Mouse (Mus musculus) limb, embryonic 11.5 days (tissue): ENCODE results near the gene Krtap26-1. TPM values are rescaled to one million over a fixed set of nuclear protein-coding genes. Genes with fewer than 3 reads are reported as not detected.

Experiments
- ATAC-seq: fragments of 200-750 bp; cut with Nextera tagmentation; 2 replicates; pipeline ENCODE4 v1.8.0; 2017; ENCODE audit warnings: low read depth; ENCODE audit not compliant: insufficient number of reproducible peaks, low FRiP score, low TSS enrichment
- DNase-seq: peaks from one replicate; pipeline ENCODE4 v3.0.0-alpha.2; 2015; ENCODE audit warnings: low spot score
- H3K27ac ChIP-seq: fragments of 300-500 bp; sonication (generic); replicated peaks from 2 replicates; pipeline ENCODE4 v1.5.1; 2014; ENCODE audit warnings: low read depth, mild to moderate bottlenecking, low read length
- H3K27me3 ChIP-seq: fragments of 300-500 bp; sonication (generic); 2 replicates; pipeline ENCODE4 v1.6.1; 2014; ENCODE audit warnings: mild to moderate bottlenecking, low read length, mixed read lengths; ENCODE audit not compliant: control insufficient read depth, insufficient read depth
- H3K36me3 ChIP-seq: fragments of 300-500 bp; sonication (generic); 2 replicates; pipeline ENCODE4 v1.6.1; 2014; ENCODE audit warnings: mild to moderate bottlenecking, low read length, moderate library complexity, mixed read lengths; ENCODE audit not compliant: control insufficient read depth, insufficient read depth
- H3K4me1 ChIP-seq: fragments of 300-500 bp; sonication (generic); 2 replicates; pipeline ENCODE4 v1.6.1; 2014; ENCODE audit warnings: low read length, mixed read lengths; ENCODE audit not compliant: control insufficient read depth, insufficient read depth
- H3K4me2 ChIP-seq: fragments of 300-500 bp; sonication (generic); 2 replicates; pipeline ENCODE4 v1.6.1; 2014; ENCODE audit warnings: low read depth, mild to moderate bottlenecking, moderate library complexity; ENCODE audit not compliant: severe bottlenecking
- H3K4me3 ChIP-seq: fragments of 300-500 bp; sonication (generic); 2 replicates; pipeline ENCODE4 v1.5.1; 2014; ENCODE audit warnings: low read depth, low read length
- H3K9ac ChIP-seq: fragments of 300-500 bp; sonication (generic); 2 replicates; pipeline ENCODE4 v1.6.1; 2014; ENCODE audit warnings: mild to moderate bottlenecking, low read length
- H3K9me3 ChIP-seq: fragments of 300-500 bp; sonication (generic); 2 replicates; pipeline ENCODE4 v1.6.1; 2016; ENCODE audit warnings: low read length; ENCODE audit not compliant: control insufficient read depth
- WGBS: fragments of 180-500 bp; shearing (Covaris S2); extraction: QIAGEN DNeasy Blood & Tissue Kit; methylation state at CpG from one replicate; pipeline ENCODE4 v1.1.7; 2014; 5-methylcytosine and 5-hydroxymethylcytosine counted together
- polyA plus RNA-seq: library from polyadenylated mRNA; unstranded; fragments of >200 nt; fragmentation: Nextera tagmentation; extraction: Ambion mirVana; gene quantifications from 2 replicates; pipeline ENCODE4 v1.2.1, GENCODE M21; 2014

Gene Krtap26-1
- polyA plus RNA-seq, 1 experiment from 2014 or later, result not detected

GRCm38 (mm10) chr16:88602464-88602863 is 45.1 kb downstream of the Krtap26-1 start:
- Histone ChIP-seq H3K36me3 (no peaks in the 10 kb centered on the region), H3K4me1 (peaks cover 15% of the 10 kb centered on the region), H3K27ac (no peak overlapping the region), H3K4me2 (no peak overlapping the region), H3K9ac (no peak overlapping the region), H3K4me3 (no peak overlapping the region), H3K9me3 (no peaks in the 10 kb centered on the region), H3K27me3 (no peaks in the 10 kb centered on the region)
- ATAC-seq, result no peak
- DNase-seq, result no peak
- 33% methylated on average over 1 of the region's 1 CpGs for WGBS

GRCm38 (mm10) chr16:88600303-88600702 is 47.3 kb downstream of the Krtap26-1 start:
- 0 out of 2 replicates have a peak, but pooled peaks have one; percentile 28 for ATAC-seq
- no peak overlapping the region for H3K27ac ChIP-seq
- H3K4me3 ChIP-seq, result no peak overlapping the region
- DNase-seq, result peak; percentile 23
- H3K4me2 ChIP-seq, result peak overlapping the region; percentile 27; the same call in 1 of the 2 replicates
- 28% methylated on average over 8 of the region's 8 CpGs for WGBS
- no peaks in the 10 kb centered on the region for H3K27me3 ChIP-seq
- peaks cover 15% of the 10 kb centered on the region for H3K4me1 ChIP-seq
- no peak overlapping the region for H3K9ac ChIP-seq
- no peaks in the 10 kb centered on the region for H3K36me3 ChIP-seq
- H3K9me3 ChIP-seq, result no peaks in the 10 kb centered on the region

GRCm38 (mm10) chr16:88599504-88600237 is 47.9 kb downstream of the Krtap26-1 start:
- H3K27me3 ChIP-seq, result no peaks in the 10 kb centered on the region
- no peaks in the 10 kb centered on the region for H3K9me3 ChIP-seq
- H3K36me3 ChIP-seq, result no peaks in the 10 kb centered on the region
- no peak overlapping the region for H3K4me3 ChIP-seq
- peaks cover 15% of the 10 kb centered on the region for H3K4me1 ChIP-seq
- DNase-seq (peak; percentile 81), ATAC-seq (peak; percentile 87)
- H3K9ac ChIP-seq, result no peak overlapping the region
- H3K4me2 ChIP-seq, result peak overlapping the region; percentile 27
- 5% methylated on average over 16 of the region's 16 CpGs for WGBS
- H3K27ac ChIP-seq, result no peak overlapping the region

Other genes starting within 250 kb of the Krtap26-1 start
- gene Cldn17, start 140.8 kb downstream of the Krtap26-1 start, polyA plus RNA-seq, result not detected in 2 replicates
- gene Cldn8, start 84.6 kb downstream of the Krtap26-1 start, polyA plus RNA-seq, result 1.6 and 2.1 TPM in 2 replicates
- 0.11 TPM in 1 of 2 replicates, not detected in the other for gene Krtap24-1, start 35.5 kb downstream of the Krtap26-1 start, polyA plus RNA-seq
- gene 2310079G19Rik, start 20.1 kb downstream of the Krtap26-1 start, polyA plus RNA-seq, result not detected in 2 replicates
- gene Krtap27-1, start 23.9 kb upstream of the Krtap26-1 start, polyA plus RNA-seq, result not detected in 2 replicates
- not detected in 2 replicates for gene 2310061N02Rik, start 60.2 kb upstream of the Krtap26-1 start, polyA plus RNA-seq
- not detected in 2 replicates for gene Krtap13-1, start 81.1 kb upstream of the Krtap26-1 start, polyA plus RNA-seq
- gene Krtap13, start 103.8 kb upstream of the Krtap26-1 start, polyA plus RNA-seq, result not detected in 2 replicates
- gene 2310034C09Rik, start 111.1 kb upstream of the Krtap26-1 start, polyA plus RNA-seq, result not detected in 2 replicates
- not detected in 2 replicates for gene 2310057N15Rik, start 126.4 kb upstream of the Krtap26-1 start, polyA plus RNA-seq
- gene Gm5965, start 130.1 kb upstream of the Krtap26-1 start, polyA plus RNA-seq, result not detected in 2 replicates
- not detected in 2 replicates for gene Gm20741, start 164.4 kb upstream of the Krtap26-1 start, polyA plus RNA-seq
- gene Krtap15, start 172.4 kb upstream of the Krtap26-1 start, polyA plus RNA-seq, result 0.23 TPM in 1 of 2 replicates, not detected in the other
- not detected in 2 replicates for gene Krtap14, start 178.3 kb upstream of the Krtap26-1 start, polyA plus RNA-seq
- gene Krtap19-1, start 221.6 kb upstream of the Krtap26-1 start, polyA plus RNA-seq, result not detected in 2 replicates
- not detected in 2 replicates for gene Krtap19-2, start 226.5 kb upstream of the Krtap26-1 start, polyA plus RNA-seq
- gene Krtap19-3, start 230.2 kb upstream of the Krtap26-1 start, polyA plus RNA-seq, result not detected in 2 replicates
- not detected in 2 replicates for gene Krtap19-4, start 237.3 kb upstream of the Krtap26-1 start, polyA plus RNA-seq
- not detected in 2 replicates for gene Krtap19-5, start 248.7 kb upstream of the Krtap26-1 start, polyA plus RNA-seq